Mouse (Mus musculus) embryonic facial prominence, embryonic 15.5 days (tissue): ENCODE results near the gene Tia1. TPM values are rescaled to one million over a fixed set of nuclear protein-coding genes. Genes with fewer than 3 reads are reported as not detected.

Experiments
- polyA plus RNA-seq: library from polyadenylated mRNA; unstranded; fragments of >200 nt; fragmentation: Nextera tagmentation; extraction: Ambion mirVana; gene quantifications from 2 replicates; pipeline ENCODE4 v1.2.1, GENCODE M21; 2015

Gene Tia1
- polyA plus RNA-seq, 1 experiment from 2014 or later = 185 TPM

Other genes starting within 250 kb of the Tia1 start
- 6.5 and 8.9 TPM in 2 replicates for gene Tgfa, start 209.0 kb upstream of the Tia1 start, polyA plus RNA-seq
- 99.5 and 104 TPM in 2 replicates for gene Fam136a, start 38.6 kb upstream of the Tia1 start, polyA plus RNA-seq
- gene Snrpg, start 32.9 kb upstream of the Tia1 start, polyA plus RNA-seq = 489 and 522 TPM in 2 replicates
- 96.3 and 102 TPM in 2 replicates for gene Pcyox1, start 7.1 kb upstream of the Tia1 start, polyA plus RNA-seq
- not detected in 2 replicates for gene Gm44790, start 22.4 kb downstream of the Tia1 start, polyA plus RNA-seq
- 24.7 and 26.8 TPM in 2 replicates for gene C87436, start 34.2 kb downstream of the Tia1 start, polyA plus RNA-seq
- 497 and 506 TPM in 2 replicates for gene Pcbp1, start 122.1 kb downstream of the Tia1 start, polyA plus RNA-seq
- 318 and 378 TPM in 2 replicates for gene Asprv1, start 223.9 kb downstream of the Tia1 start, polyA plus RNA-seq